Mouse (Mus musculus) CH12.LX (cell line): Measurements from ENCODE around the gene Ablim1. TPM values are rescaled to one million over a fixed set of nuclear protein-coding genes. Genes with fewer than 3 reads are reported as not detected.

Source experiments
- DNase-seq: peaks from one replicate; pipeline ENCODE4 v3.0.0-alpha.2; 2013; ENCODE audit errors: extremely low read depth
- H3K27ac ChIP-seq: 2 replicates; pipeline ENCODE4 v1.5.1; 2012; ENCODE audit warnings: low read depth, mild to moderate bottlenecking, control low read depth, moderate library complexity; ENCODE audit not compliant: insufficient read depth
- H3K27me3 ChIP-seq: replicated peaks from 2 replicates; pipeline ENCODE3; 2012; ENCODE audit warnings: inconsistent platforms
- H3K36me3 ChIP-seq, 2 experiments: replicated peaks in 1 of 2; 2 replicates each; pipeline versions ENCODE3 to v1.6.1; 2012; ENCODE audit warnings: inconsistent platforms in 1 of 2, low read length in 1 of 2, mild to moderate bottlenecking in 1 of 2, mixed read lengths in 1 of 2, moderate library complexity in 1 of 2; ENCODE audit not compliant: control insufficient read depth in 1 of 2, insufficient read depth in 1 of 2
- H3K4me1 ChIP-seq, 2 experiments: 2 replicates each; pipeline ENCODE4 v1.6.1; 2012; ENCODE audit warnings: inconsistent platforms in 1 of 2, moderate library complexity in 1 of 2; ENCODE audit not compliant: insufficient read depth in 2 of 2, control insufficient read depth in 1 of 2
- H3K4me2 ChIP-seq: 2 replicates; pipeline ENCODE4 v1.6.1; 2012; ENCODE audit warnings: low read depth, mild to moderate bottlenecking, control low read depth; ENCODE audit not compliant: poor library complexity, insufficient read depth, severe bottlenecking
- H3K4me3 ChIP-seq, 3 experiments: fragments of 150-350 bp in 1 of 3; sonication (generic) in 1 of 3; replicated peaks in 1 of 3; 2 replicates each; pipeline versions ENCODE3 to v1.5.1; 2011 to 2012; ENCODE audit warnings: low read depth in 2 of 3, low read length in 2 of 3, mild to moderate bottlenecking in 2 of 3, moderate library complexity in 2 of 3, control low read depth in 1 of 3, improper control_type of control experiment in 1 of 3, inconsistent platforms in 1 of 3, mixed read lengths in 1 of 3; ENCODE audit not compliant: poor library complexity in 1 of 3
- H3K79me2 ChIP-seq: replicated peaks from 2 replicates; pipeline ENCODE4 v1.6.1; 2012; ENCODE audit warnings: mild to moderate bottlenecking, moderate library complexity; ENCODE audit not compliant: control insufficient read depth, poor library complexity, insufficient read depth, severe bottlenecking; ENCODE audit errors: extremely low read depth
- H3K9ac ChIP-seq: 2 replicates; pipeline ENCODE4 v1.6.1; 2012; ENCODE audit warnings: low read depth, mild to moderate bottlenecking, control low read depth, moderate library complexity; ENCODE audit not compliant: insufficient read depth
- H3K9me3 ChIP-seq: replicated peaks from 2 replicates; pipeline ENCODE3; 2012; ENCODE audit warnings: low read length, inconsistent platforms, mixed read lengths
- BHLHE40 ChIP-seq: IDR thresholded peaks from 2 replicates; pipeline ENCODE4 v1.6.1; 2011; ENCODE audit warnings: mild to moderate bottlenecking, low read depth, low read length, improper control_type of control experiment
- CTCF ChIP-seq, 2 experiments: IDR thresholded peaks in 1 of 2; conservative IDR thresholded peaks in 1 of 2; 2 replicates each; pipeline ENCODE4 v1.5.1; 2011 to 2012; ENCODE audit warnings: low read depth in 2 of 2, low read length in 2 of 2, improper control_type of control experiment in 1 of 2, inconsistent platforms in 1 of 2, mild to moderate bottlenecking in 1 of 2, moderate library complexity in 1 of 2
- E2F4 ChIP-seq: IDR thresholded peaks from 2 replicates; pipeline ENCODE4 v1.6.1; 2011; ENCODE audit warnings: low read depth, low read length, improper control_type of control experiment; ENCODE audit not compliant: insufficient replicate concordance
- ETS1 ChIP-seq: conservative IDR thresholded peaks from 2 replicates; pipeline ENCODE4 v1.6.1; 2012; ENCODE audit warnings: low read depth, mild to moderate bottlenecking, inconsistent platforms, low read length, improper control_type of control experiment, moderate library complexity
- GABPA ChIP-seq: IDR thresholded peaks from 2 replicates; pipeline ENCODE4 v1.6.1; 2012; ENCODE audit warnings: low read depth, low read length, improper control_type of control experiment, inconsistent platforms; ENCODE audit not compliant: insufficient replicate concordance
- MAX ChIP-seq: IDR thresholded peaks from 2 replicates; pipeline ENCODE4 v1.6.1; 2011; ENCODE audit warnings: low read length, improper control_type of control experiment
- MAZ ChIP-seq: IDR thresholded peaks from 2 replicates; pipeline ENCODE4 v1.6.1; 2012; ENCODE audit warnings: low read depth, mild to moderate bottlenecking, inconsistent platforms, low read length, improper control_type of control experiment, moderate library complexity
- MXI1 ChIP-seq: IDR thresholded peaks from 2 replicates; pipeline ENCODE4 v1.6.1; 2011; ENCODE audit warnings: mild to moderate bottlenecking, low read depth, low read length, improper control_type of control experiment
- MYC ChIP-seq: IDR thresholded peaks from 2 replicates; pipeline ENCODE4 v1.6.1; 2011; ENCODE audit warnings: low read depth, mild to moderate bottlenecking, improper control_type of control experiment, low read length
- PAX5 ChIP-seq: IDR thresholded peaks from 2 replicates; pipeline ENCODE4 v1.6.1; 2012; ENCODE audit warnings: low read length, inconsistent platforms, mixed read lengths
- POLR2A ChIP-seq: IDR thresholded peaks from 2 replicates; pipeline ENCODE4 v1.6.1; 2011; ENCODE audit warnings: low read depth, mild to moderate bottlenecking, improper control_type of control experiment, low read length
- RAD21 ChIP-seq: IDR thresholded peaks from 2 replicates; pipeline ENCODE4 v1.6.1; 2011; ENCODE audit warnings: low read depth, mild to moderate bottlenecking, low read length, improper control_type of control experiment, moderate library complexity
- SMC3 ChIP-seq: IDR thresholded peaks from 2 replicates; pipeline ENCODE4 v1.6.1; 2011; ENCODE audit warnings: low read depth, low read length, improper control_type of control experiment
- ZC3H11A ChIP-seq: IDR thresholded peaks from 2 replicates; pipeline ENCODE4 v1.6.1; 2012; ENCODE audit warnings: low read depth, mild to moderate bottlenecking, inconsistent platforms, low read length, improper control_type of control experiment
- dilution Hi-C: fragments of 300-500 bp; cut with MboI; formaldehyde crosslinking; loops from 2 replicates; pipeline ENCODE4 v1.14.3; 2020; ENCODE audit warnings: low sequenced_read_pairs; ENCODE audit not compliant: extremely low pct_unique_long_range_greater_than_20kb, extremely low pct_ligation_motif_present
- in situ Hi-C: fragments of 300-500 bp; cut with MboI; formaldehyde crosslinking; loops from 3 replicates; pipeline ENCODE4 v1.14.3; 2019; ENCODE audit warnings: low sequenced_read_pairs, low pct_ligation_motif_present, low pct_unique_long_range_greater_than_20kb, mixed read lengths
- polyA plus RNA-seq: library from polyadenylated mRNA; unstranded; fragments of >175 nt; gene quantifications from 2 replicates; pipeline ENCODE4 v1.2.1, GENCODE M21; 2012; ENCODE audit warnings: low read depth; ENCODE audit not compliant: insufficient read length
- total RNA-seq, 2 experiments: library from RNA; depleted of rRNA; stranded (reverse); fragments of 300-350 nt in 1 of 2; fragments of >200 nt in 1 of 2; gene quantifications; 2 replicates each; pipeline ENCODE4 v1.2.3; 2012 to 2014

Gene Ablim1
- total and polyA plus RNA-seq, 3 experiments: 0.85 to 2.4 (median 2.0) TPM

GRCm38 (mm10) chr19:57031582-57031981, 283.1 kb downstream of the Ablim1 start:
- in situ Hi-C loops: no loop called here
- Histone ChIP-seq H3K9ac (no peak overlapping the region), H3K36me3 (no peaks in the 10 kb centered on the region), H3K27me3 (no peaks in the 10 kb centered on the region), H3K4me3 (no peak overlapping the region), H3K79me2 (no peaks in the 10 kb centered on the region), H3K27ac (no peak overlapping the region), H3K9me3 (peaks cover 5% of the 10 kb centered on the region), H3K4me1 (peaks cover 16 to 28% of the 10 kb centered on the region in 2 experiments), H3K4me2 (no peak overlapping the region)
- TF ChIP-seq ZC3H11A (peak; percentile 94), E2F4 (no peak), ETS1 (no peak), MYC (0 out of 2 replicates have a peak, but pooled peaks have one; percentile 15), BHLHE40 (peak; percentile 30; the same call in 1 of the 2 replicates), MAZ (peak; percentile 79), PAX5 (no peak), GABPA (no peak), SMC3 (peak; percentile 100), MXI1 (no peak), MAX (peak; percentile 15; the same call in 1 of the 2 replicates), CTCF (conservative IDR thresholded peaks at IDR 0.05 in 1 of 2, IDR thresholded peaks at IDR 0.05 in 1 of 2; ENCODE audit: low read depth in 2 of 2, low read length in 2 of 2) (peak; percentile 62 to 98), RAD21 (peak; percentile 97)
- DNase-seq: peak; percentile 73
- dilution Hi-C loops: no loop called here

- Histone ChIP-seq H3K9me3 (peaks cover 7% of the 10 kb centered on the region), H3K27me3 (no peaks in the 10 kb centered on the region), H3K36me3 (no peaks in the 10 kb centered on the region), H3K4me2 (no peak overlapping the region), H3K27ac (no peak overlapping the region), H3K79me2 (no peaks in the 10 kb centered on the region), H3K4me3 (no peak overlapping the region), H3K9ac (no peak overlapping the region), H3K4me1 (peaks cover 13 to 23% of the 10 kb centered on the region in 2 experiments)
- in situ Hi-C loops (loop anchor here (5.0 kb wide), 1 partner anchor 107 kb away; no protein-coding TSS in a partner anchor), dilution Hi-C loops (no loop called here)
- no peak for DNase-seq
- no peak for TF ChIP-seq POLR2A
These were observed 285.3 kb downstream of the Ablim1 start for GRCm38 (mm10) chr19:57029461-57029860.
